Mouse (Mus musculus): ENCODE data around the gene Fbxl8.

The Fbxl8 gene

DNA sequence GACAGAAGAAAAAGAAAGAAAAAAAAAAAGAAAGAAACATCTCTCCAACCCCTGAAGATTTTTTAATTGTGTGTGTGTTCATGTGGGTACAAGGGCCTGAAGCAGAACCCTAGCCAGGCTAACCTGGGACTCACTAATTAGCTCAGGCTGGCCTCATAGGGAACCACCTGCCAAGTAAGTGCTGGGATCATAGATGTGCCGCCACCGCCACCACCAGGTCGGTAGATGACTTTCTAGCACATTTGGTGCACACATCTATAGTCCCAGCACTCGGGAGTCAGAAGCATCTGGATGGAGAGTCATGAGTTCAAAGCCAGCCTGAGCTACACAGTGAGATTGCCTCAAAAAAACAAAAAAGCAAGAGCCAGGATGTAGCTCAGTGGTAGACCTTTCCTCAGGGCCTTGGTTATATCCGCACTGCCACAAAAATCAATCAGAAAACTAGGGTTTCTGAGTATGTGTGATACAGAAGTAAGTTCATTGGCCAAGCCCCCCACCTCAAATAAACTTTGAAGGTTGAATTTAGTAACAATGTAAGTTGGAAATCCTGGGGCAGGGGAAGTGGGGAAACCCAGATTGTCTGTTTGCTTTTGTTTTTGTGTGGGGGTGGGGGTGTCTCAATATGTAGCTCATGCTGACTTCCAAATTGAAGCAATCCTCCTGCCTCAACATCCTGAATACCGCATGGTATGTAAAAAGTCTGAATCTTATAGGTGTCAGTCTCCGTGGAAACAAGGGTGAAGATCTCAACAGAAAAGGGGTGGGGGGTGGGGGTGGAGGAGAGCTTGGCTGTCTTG lies 6.9 kb upstream of the Fbxl8 start:
- no peak for DNase-seq (ENCODE audit: low spot score in 2 of 2)

DNA sequence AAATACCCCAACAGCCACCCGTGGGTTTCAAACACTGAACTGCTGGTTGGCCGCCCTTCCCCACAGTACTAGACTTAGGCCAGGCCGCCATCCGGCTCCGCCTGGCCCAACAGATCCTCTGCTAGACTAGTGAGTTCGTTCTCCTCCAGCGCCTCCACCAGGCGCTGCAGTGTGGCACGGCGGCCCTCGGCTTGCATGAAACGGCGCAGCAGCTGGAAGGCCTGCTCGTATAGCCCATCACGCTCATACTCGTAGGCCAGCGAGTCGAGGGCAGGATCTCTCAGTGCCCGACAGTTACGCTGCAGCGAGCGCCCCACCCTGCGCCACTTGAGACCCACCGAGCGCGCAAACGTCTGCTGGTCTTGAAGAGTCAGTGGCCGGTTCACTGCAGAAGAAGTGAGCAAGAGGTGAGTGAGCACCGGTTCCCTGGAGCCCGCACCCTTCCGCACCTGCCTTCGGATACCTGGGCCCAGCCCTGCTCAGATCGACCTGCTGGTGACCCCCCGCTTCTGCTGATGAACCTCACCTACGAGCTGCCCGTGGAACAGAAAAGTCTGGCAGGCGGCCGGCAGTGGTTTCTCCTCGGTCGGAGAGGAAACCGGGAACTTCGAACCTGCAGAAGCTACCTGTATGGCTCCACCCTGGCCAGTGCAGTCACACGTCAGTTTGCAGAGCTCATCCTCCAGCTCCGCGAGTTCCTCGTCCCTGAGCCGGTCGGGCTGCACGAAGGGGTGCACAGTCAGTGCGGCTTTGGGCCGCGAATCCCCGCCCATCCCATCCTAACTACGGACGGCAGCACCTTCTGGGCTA lies 5.3 kb upstream of the Fbxl8 start:
- DNase-seq (ENCODE audit: low spot score in 2 of 2): no peak

DNA sequence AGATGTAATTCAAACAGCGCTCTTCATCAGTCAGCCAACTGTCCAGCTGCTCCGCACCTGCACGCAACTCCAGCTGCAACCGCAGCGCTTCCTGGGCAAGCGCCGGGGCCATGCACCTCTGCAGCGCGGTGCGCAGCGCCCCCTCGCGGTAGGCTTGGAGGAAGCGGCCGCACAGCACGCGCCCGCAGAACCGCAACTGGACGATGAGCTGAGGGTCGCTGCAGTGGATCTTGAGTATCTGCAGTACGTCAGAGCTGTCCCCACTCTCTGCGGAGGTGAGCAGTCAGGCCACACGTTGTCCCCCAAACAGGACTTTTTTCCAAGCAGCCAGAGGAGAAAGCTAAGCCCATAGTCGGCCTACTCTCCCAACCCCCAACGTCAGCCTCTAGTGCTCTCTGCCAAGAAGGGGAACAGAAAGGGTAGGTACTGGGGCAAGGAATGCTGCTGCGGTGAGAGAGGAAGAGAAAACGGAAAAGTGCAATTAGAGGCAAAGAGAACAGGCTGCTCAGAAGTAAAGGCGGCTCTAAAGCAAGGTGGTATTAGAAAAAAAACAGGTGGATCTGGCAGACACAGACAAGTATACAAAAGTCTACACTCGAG lies 4.6 kb upstream of the Fbxl8 start:
- peak; percentile 63 to 67 for DNase-seq (ENCODE audit: low spot score in 2 of 2)

DNA sequence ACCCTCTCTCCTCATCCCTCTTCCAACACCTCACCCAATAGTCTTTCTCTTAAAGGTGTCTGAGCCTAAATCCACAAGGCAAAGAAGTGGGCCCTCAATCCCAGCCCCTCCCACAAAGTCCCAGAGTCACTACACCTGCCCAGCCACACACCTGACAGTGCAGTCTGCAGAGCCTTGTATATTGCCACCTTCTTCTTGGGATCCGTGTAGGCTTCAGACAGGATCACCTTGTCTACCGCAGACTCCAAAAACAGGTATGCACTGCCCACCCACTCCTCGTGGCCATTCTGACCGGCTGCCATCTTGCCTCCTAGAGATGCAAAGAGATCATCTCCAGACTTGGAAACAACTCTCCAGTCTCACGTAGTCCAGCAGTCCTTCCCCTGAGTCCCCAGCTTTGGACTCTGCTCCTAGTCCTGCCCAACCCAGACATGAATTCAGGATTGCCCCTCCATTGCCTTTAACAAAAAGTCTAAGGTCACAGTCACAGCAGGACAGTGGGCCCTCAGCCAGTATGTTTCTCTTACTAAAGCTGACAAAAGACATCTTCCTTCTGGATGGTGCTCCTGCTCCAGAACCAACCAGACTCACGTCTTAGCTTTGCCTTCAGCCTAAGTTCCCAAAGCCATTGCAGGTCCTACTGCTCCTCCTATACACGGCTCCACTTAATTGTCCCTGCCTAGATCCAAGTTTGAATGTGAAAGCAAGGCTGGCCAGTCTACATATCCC lies 3.9 kb upstream of the Fbxl8 start:
- DNase-seq (ENCODE audit: low spot score in 2 of 2): no peak

DNA sequence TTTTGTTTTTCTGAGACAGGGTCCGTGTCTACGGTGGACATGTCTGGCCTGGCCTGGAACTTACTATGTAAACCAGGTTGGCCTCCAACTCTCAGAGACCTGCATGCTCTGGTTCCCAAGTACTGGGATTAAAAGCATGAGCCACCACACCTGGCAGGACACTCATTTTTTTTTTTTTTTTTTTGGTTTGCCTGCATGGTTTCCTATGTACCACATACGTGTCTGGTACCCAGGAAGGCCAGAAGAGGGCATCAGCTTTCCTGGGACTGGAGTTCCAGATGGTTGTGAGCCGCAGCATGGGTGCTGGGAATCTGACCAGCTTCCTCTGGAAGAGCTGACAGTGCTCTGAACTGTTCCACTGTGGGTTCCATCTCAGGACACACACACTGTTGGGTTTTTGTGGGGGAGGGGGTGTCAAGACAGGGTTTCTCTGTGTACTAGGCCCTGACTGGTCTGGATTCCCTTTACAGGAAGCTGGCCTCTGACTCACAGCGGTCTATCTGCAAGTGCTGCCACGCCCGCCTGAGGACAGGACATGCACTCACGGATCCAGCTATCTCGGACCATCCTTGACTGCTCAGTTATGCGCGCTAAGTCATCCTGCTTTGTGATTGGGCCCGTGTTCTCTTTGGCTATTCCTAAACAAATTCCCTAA lies 3.0 kb upstream of the Fbxl8 start:
- no peak for DNase-seq (ENCODE audit: low spot score in 2 of 2)

DNA sequence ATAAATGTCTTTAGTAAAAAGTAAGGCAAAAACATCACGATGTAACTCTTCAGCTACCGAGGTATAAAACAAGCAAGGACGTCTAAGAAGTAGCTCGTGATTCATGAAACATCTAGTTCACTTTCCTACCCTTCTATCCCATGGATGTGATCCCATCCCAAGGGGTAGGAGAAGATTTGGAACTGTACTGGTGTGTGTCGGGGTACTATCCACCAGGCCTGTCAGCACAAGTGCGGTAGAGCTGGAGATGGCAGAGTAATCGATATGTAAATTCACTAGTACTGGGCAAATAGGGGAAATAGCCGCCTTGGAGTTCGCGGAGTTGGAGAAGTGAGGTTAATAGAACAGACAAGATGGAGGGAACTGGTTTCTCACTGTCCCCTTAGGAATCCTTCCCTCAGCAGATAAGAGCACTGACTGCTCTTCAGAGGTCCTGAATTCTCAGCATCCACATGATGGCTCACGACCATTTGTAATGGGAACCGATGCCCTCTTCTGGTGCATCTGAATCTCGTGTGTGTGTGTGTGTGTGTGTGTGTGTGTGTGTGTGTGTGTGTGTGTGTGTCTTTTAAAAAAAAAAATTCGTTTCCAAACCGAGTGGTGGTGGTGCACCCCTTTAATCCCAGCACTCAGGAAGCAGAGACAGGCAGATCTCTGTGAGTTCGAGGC lies 1.1 kb upstream of the Fbxl8 start:
- no peak for DNase-seq (ENCODE audit: low spot score in 2 of 2)

DNA sequence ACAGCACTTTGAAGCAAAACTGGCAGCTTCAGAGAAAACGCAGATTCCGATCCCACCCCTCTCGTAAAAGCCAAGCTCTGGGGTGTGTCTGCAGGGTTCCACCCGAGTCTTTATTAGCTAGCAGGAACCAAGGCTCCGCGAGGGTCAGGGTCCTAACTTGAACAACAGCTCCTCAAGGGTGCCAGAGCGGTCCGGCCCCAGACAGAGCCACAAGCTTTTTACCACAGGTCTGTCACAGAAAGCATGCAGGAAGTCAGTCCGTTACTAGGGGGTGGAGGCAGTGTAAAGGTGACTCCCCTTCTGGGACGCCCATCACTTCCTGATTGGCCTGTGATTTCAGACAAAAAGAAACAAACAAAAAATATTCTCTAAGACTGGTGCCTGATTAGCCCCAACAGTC lies 680 bp downstream of the Fbxl8 start:
- no peak for DNase-seq (ENCODE audit: low spot score in 2 of 2)

DNA sequence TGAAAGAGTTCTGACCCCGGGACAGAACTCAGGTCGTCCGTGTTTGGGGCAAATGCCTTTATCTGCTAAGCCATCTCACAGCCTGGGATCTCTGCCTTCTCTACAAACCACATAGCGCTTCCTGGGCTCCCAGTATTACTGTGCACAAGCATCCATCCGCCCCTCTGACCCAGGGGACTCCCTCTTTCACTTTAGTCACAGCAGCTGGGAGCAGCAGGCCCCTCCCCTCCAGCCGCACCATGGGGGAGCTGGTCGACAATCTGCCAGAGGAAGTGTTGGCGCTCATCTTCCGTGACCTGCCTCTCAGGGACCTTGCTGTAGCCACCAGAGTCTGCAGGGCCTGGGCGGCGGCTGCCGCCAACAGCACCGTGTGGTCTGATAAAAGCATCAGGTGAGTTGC lies 2.3 kb downstream of the Fbxl8 start:
- no peak for DNase-seq (ENCODE audit: low spot score in 2 of 2)

DNA sequence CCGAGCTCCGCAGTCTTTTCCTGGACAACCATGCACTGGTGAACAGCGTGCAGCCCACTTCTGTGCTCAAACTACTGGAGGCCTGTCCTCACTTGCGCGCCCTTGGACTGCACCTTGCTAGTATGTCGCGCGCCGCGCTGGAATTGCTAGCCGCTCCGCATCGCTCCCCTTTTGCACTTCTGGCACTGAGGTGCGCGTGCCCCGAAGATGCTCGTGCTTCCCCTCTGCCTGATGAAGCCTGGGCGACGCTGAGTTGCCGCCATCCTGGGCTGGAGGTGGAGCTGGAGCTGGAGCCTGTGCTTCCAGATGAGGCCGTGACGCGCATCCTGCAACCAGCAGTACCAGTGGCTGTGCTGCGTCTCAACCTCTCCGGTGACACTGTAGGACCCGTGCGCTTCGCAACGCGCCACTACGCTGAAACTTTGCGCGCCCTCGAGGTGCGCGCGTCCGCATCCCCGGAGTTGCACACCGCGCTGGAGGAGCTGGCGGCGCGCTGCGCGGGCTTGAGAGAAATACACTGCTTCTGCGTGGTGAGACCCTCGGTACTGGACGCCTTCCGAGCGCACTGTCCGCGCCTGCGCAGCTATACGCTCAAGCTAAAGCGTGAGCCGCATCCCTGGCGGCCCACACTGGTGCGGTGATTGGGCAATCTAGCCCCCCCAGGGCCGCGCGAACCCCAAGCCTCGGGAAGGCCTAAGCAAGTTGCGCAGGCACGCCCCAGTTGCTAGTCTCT lies 4.1 kb downstream of the Fbxl8 start:
- peak; percentile 86 to 90 for DNase-seq (ENCODE audit: low spot score in 2 of 2)

DNA sequence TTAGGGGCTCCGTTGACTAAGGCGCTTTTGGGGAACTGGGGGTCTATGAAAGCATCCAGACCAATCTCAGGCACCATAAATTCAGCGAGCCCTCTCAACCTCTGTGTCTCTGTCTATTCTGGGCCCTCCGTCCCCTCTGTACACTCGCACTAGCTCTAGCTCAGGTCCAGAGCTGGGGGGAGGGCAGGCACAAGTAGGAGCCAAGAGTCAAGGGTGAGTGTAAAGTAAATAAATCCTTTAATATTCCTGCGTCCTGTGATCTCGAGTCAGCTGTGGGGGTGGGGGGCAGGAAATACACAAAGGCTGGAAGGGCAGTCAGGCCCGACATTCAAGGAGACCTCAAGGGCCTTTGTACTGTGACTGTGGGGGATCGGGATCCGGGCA lies 4.6 kb downstream of the Fbxl8 start:
- no peak for DNase-seq (ENCODE audit: low spot score in 2 of 2)

DNA sequence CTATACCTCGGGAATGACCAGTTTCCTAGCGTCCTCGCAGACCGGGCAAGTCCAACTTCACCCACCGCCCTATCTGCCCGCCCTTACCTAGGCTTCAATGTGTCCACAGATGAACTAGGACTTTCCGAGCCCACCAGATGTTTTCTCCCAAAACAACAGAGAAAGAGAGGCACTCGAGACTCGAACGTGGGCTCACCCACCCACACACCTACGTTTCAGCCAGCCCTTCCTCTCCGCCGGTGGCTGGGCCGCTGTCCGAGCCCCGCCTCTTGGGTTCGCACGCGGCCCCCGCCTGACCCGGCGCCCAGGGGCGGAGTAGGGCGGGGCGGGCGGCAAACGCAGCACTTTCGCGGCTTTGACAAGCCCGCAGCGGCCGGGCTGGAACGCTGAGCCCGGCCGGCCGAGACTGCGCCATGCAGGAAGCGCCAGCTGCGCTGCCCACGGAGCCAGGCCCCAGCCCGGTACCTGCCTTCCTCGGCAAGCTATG lies 5.1 kb downstream of the Fbxl8 start, which contains the start of gene Hsf4:
Gene Hsf4, plus strand, starts transcription at position 341 of the 487 bp plus-strand sequence.
- peak; percentile 55 to 59 for DNase-seq (ENCODE audit: low spot score in 2 of 2)

DNA sequence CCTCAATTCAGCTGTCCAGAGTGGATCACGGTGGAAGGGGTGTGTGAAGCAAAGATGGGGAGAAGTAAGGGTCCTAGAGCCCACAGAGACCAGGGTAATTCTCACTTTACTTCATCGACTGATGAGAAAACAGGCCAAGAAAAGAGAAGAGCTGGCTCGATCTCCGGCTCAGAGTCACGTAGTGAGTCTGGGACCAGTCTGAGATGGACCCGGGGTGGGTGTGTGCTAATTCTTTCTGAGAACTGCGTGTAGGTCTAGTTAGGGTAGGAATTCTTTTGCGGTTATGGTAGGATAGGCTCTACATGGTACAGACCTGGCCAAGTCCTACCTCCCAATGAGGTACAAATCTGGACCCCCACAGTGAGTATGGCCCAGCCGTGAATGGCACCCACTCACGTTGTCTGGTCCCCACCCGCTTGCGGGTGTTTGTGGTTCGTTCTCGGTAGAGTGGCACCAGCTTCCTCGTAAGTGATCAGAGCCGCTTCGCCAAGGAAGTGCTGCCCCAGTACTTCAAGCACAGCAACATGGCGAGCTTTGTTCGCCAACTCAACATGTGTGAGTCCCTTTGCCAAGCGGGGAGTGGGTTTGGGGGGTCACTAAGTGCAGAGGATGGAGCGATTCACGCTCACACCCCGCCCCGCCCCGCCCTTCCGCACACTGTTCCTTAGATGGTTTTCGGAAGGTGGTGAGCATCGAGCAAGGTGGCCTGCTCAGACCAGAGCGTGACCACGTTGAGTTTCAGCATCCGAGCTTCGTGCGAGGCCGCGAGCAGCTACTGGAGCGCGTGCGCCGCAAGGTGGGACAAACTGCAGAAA lies 5.9 kb downstream of the Fbxl8 start:
- DNase-seq (ENCODE audit: low spot score in 2 of 2): no peak

DNA sequence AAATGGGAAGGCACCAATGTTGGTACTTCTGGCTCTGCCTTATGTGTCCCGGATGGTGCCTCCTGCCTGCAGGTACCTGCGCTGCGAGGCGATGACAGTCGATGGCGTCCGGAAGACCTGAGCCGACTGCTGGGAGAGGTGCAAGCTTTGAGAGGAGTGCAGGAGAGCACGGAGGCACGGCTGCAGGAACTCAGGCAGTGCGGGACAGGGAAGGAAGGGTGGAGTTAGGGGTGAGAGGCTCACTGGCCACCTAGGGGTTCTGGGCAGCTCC lies 6.4 kb downstream of the Fbxl8 start:
- DNase-seq (ENCODE audit: low spot score in 2 of 2): no peak

DNA sequence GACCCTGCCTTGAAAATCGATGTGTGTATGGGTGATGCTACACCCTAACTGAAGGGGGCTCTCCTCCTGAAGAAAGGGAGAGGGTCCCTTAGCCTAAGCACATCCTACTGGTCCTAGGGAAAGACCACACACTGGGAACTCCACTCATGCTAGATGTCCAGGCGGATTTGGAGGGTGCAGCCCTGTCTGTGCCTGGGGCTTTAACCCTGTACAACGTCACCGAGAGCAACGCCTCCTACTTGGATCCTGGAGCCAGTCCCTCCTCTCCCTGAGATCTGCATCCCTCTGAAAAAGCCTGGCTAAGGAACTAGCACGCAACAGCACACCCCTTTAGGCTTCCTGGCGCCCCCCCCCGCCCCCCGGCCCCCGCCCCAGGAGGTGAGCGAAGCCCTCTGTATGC lies 10.9 kb downstream of the Fbxl8 start:
- DNase-seq (ENCODE audit: low spot score in 2 of 2): no peak

DNA sequence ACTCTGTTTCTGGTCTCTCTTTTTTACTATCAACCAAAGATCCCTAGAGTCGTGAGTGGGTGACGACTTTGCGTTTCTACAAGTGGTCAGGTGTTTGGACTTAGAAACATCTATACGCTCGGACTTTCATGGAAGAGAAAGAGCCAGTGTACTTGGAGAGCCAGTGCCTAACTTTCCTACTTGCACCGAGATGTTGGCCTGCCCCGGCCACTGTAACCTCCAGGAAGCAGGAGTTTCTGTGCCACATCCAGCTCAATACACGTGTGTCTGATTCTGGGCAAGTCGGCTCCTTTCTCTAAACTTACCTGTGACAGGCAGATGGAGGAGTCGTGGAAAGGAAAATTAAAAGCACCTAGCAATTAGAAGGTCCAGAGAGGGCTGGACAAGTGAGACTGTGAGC lies 11.4 kb downstream of the Fbxl8 start, which contains the start of gene Nol3:
Gene Nol3, plus strand, starts transcription at position 301 of the 400 bp plus-strand sequence.
- no peak for DNase-seq (ENCODE audit: low spot score in 2 of 2)

DNA sequence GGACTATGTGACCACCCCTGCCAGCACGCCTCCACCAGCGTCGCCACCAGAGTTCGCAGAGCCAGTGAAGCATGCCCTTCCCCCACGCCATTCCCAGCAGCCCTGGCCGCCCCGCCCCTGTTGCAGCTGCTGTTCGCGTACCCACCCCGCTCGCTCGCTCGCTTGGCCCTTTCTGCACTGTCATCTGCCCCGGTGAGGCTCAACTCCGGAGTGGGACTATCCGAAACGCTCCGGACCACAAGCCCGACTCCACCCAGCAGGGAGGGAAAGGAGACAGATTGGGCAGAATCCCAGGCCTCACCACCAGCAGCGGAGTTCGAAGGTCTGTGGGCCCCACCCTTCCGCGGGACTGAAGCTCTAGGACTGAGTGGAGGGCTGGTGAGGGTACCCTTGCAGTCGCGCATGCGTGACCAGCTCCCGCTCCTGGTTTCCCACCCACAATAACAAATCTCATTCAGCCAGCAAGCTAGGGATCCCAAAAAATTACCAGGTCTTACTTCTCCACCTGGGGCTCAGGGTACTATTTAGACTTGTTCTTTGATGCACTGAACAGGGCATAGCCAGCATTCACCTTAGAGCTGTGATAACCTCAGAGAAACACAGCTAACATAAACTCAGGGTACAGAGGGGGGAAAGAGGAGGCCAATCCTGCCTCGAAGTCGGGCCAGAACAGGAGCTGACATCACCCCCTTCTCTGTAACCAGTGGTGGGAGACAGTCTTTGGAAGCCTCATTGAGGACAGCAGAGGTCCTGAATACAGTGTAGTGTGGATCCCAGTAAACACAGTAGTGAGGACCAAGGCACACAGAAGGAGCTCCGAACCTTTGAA lies 12.1 kb downstream of the Fbxl8 start:
- peak; percentile 48 to 64 for DNase-seq (ENCODE audit: low spot score in 2 of 2)

DNA sequence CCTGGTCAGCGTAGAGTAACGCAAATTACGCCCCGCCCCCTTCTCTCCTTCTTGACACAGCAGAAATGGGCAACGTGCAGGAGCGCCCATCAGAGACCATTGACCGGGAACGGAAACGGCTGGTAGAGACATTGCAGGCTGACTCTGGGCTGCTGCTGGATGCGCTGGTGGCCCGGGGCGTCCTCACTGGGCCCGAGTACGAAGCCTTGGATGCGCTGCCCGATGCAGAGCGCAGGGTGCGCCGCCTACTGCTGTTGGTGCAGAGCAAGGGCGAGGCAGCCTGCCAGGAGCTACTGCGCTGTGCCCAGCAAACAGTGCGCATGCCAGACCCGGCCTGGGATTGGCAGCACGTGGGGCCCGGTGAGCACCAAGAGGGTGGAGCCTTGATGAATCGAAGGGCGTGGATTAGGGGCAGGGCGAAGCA lies 14.5 kb downstream of the Fbxl8 start:
- DNase-seq (ENCODE audit: low spot score in 2 of 2): peak; percentile 81 to 87

DNA sequence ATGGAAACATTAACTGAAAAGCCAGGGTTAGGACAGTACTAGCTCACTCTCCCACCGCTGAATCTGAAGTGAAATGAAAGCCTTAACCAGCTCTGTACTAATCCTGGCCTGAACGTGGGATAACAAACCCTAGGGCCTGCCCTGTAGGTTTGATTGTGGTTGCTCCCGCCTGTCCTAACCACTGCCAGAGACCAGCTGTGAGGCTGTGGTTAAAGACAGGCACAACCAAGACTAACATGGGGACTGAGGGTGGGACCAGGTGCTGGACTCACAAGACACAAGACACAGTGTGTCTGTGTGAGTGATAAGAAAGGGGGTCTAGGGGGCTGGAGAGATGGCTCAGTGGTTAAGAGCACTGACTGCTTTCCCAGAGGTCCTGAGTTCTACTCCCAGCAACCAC lies 16.1 kb downstream of the Fbxl8 start:
- DNase-seq (ENCODE audit: low spot score in 2 of 2): no peak

Measured in right cerebral cortex, adult 2 months (tissue).